Mouse (Mus musculus): ENCODE results near the gene Aaas. TPM values are rescaled to one million over a fixed set of nuclear protein-coding genes. Genes with fewer than 3 reads are reported as not detected.
"Not testable (repeated sequence)": the region's sequence is repeated elsewhere in the genome, so short reads cannot be mapped to it uniquely, and the experiment has no call there.

Gene Aaas
- polyA plus RNA-seq, 1 experiment from 2014 or later = 150 TPM

DNA sequence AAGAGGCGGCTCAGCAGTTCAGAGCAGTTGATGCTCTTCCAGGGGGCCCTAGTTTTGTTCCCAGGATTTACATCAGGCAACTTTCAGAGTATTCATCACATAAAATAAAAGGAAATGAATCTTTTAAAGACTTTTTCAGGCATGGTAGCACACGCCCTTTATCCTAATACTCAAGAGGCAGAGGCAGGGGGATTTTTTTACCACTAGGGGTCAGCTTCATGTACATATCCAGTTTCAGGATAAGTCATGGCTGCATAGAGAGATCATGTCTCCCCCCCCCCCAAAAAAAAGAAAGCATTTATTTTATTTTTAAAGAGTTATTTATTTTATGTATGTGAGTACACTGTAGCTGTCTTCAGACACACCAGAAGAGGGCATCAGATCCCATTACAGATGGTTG, 3.4 kb upstream of the Aaas start:
- no peak overlapping the region for H3K4me3 ChIP-seq
- WGBS = 91% methylated on average over 2 of the region's 2 CpGs
- peaks cover under 1% of the 10 kb centered on the region; the same call in 1 of the 2 replicates for H3K36me3 ChIP-seq
- no peak overlapping the region for H3K27ac ChIP-seq
- peaks cover 22% of the 10 kb centered on the region for H3K27me3 ChIP-seq (ENCODE audit: low read depth, poor library complexity, severe bottlenecking)
- no peaks in the 10 kb centered on the region for H3K9me3 ChIP-seq (replicated peaks)
- H3K4me1 ChIP-seq = peaks cover 56% of the 10 kb centered on the region
- no peak for DNase-seq (ENCODE audit: low spot score)

DNA sequence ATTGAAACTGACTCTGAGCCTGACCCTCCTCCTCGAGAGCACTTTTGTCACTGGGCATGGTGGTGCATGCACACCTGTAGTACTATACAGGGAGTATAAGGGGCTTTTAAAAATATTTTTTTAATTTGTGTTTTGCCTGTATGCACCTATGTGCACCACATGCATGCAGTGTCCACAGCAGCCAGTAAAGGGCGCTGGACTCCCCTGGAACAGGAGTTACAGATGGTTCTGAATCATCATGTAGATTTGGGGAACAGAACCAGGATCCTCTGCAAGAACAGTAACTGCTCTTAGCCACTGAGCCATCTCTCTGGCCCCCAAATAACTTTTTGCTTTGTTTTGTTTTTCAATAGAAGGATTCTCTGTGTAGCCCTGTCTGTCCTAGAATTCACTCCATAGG, 1.6 kb upstream of the Aaas start:
- Histone ChIP-seq H3K36me3 (peaks cover 14% of the 10 kb centered on the region), H3K9me3 (replicated peaks) (no peaks in the 10 kb centered on the region), H3K4me3 (no peak overlapping the region), H3K27ac (no peak overlapping the region), H3K27me3 (ENCODE audit: low read depth, poor library complexity, severe bottlenecking) (peaks cover 5% of the 10 kb centered on the region), H3K4me1 (peaks cover 38% of the 10 kb centered on the region)
- no peak for DNase-seq (ENCODE audit: low spot score)
- WGBS = 68% methylated on average over 2 of the region's 2 CpGs

DNA sequence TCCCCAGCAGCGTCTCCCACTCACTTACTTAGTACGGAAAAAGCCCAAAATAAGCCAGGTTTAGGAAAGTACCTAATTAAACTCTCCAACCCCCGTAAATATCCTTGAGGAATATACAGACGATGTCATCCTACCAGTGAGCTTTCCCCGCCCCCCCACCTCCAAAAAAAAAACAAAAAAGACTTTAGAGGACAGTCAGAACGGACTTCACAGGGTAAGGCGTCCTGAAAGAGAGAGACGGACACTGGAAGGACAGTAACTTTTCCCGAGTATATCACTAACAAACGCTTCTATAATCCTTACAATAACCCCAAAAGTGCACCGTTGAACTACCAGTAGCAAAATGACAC, 346 bp upstream of the Aaas start:
- Histone ChIP-seq H3K4me3 (peak overlapping the region; percentile 72), H3K27me3 (ENCODE audit: low read depth, poor library complexity, severe bottlenecking) (no peaks in the 10 kb centered on the region), H3K27ac (peak overlapping the region; percentile 89), H3K4me1 (peaks cover 25% of the 10 kb centered on the region), H3K9me3 (replicated peaks) (no peaks in the 10 kb centered on the region), H3K36me3 (peaks cover 26% of the 10 kb centered on the region)
- whole genome bisulfite sequencing = 9% methylated on average over 11 of the region's 11 CpGs
- DNase-seq (ENCODE audit: low spot score) = no peak

DNA sequence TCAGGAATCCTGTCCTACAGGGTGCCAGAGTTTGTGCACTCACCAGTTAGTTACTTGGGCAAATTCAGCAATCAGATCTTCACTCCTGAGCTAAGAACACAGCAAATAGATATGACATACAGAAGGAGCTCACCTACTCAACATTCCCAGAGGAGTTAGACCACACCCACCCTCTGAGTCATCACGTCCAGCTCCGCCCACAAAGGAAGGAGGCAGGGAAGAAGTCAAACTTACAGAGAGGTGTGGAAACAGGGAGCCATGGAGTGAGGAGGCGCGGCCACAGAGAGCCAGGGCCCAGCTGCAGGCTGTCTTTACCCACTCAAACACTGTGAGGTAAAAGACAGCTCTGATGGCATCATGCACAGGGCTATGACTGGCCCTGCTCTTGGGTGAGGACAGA, 4.1 kb downstream of the Aaas start:
- H3K4me1 ChIP-seq = peaks cover 10% of the 10 kb centered on the region
- no peaks in the 10 kb centered on the region for H3K9me3 ChIP-seq (replicated peaks)
- H3K27me3 ChIP-seq (ENCODE audit: low read depth, poor library complexity, severe bottlenecking) = no peaks in the 10 kb centered on the region
- 71% methylated on average over 4 of the region's 4 CpGs for WGBS
- no peak overlapping the region for H3K4me3 ChIP-seq
- no peak for DNase-seq (ENCODE audit: low spot score)
- H3K27ac ChIP-seq = no peak overlapping the region
- H3K36me3 ChIP-seq = peaks cover 69% of the 10 kb centered on the region

- peaks cover 82% of the 10 kb centered on the region for H3K36me3 ChIP-seq
- no peak overlapping the region for H3K27ac ChIP-seq
- no peaks in the 10 kb centered on the region for H3K9me3 ChIP-seq (replicated peaks)
- H3K4me1 ChIP-seq = peaks cover under 1% of the 10 kb centered on the region
- no peak for DNase-seq (ENCODE audit: low spot score)
- no peaks in the 10 kb centered on the region for H3K27me3 ChIP-seq (ENCODE audit: low read depth, poor library complexity, severe bottlenecking)
- H3K4me3 ChIP-seq = no peak overlapping the region
- 98% methylated on average over 3 of the region's 3 CpGs for WGBS
Observed at GRCm38 (mm10) chr15:102344490-102344889, 6.1 kb downstream of the Aaas start.

DNA sequence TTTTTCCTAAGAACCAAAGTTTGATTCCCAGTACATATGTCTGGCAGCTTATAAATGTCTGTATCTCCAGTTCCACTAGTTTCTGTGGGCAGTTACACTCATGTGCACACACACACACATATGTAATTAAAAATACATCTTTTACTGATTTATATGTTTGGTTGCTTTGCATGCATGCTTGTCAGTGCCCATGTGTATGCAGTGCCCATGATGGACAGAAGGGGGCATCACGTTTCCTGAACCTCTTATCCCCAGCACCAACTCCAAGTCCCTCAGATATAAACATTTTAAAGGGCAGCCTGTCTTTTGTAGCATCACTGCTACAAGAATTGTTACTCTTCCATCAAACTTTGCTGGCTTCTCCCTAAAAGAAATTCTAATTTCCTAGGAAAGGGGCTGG, 9.0 kb downstream of the Aaas start:
- peak; percentile 50 for DNase-seq (ENCODE audit: low spot score)
- Histone ChIP-seq H3K27me3 (ENCODE audit: low read depth, poor library complexity, severe bottlenecking) (no peaks in the 10 kb centered on the region), H3K4me1 (no peaks in the 10 kb centered on the region), H3K9me3 (replicated peaks) (no peaks in the 10 kb centered on the region), H3K27ac (no peak overlapping the region), H3K4me3 (no peak overlapping the region), H3K36me3 (peaks cover 91% of the 10 kb centered on the region)
- WGBS = 15% methylated on average over 1 of the region's 1 CpGs

- Histone ChIP-seq H3K4me1 (no peaks in the 10 kb centered on the region), H3K36me3 (peaks cover 91% of the 10 kb centered on the region), H3K9me3 (replicated peaks) (no peaks in the 10 kb centered on the region), H3K27ac (no peak overlapping the region), H3K4me3 (no peak overlapping the region), H3K27me3 (ENCODE audit: low read depth, poor library complexity, severe bottlenecking) (no peaks in the 10 kb centered on the region)
- no peak for DNase-seq (ENCODE audit: low spot score)
- 72% methylated on average over 5 of the region's 5 CpGs for WGBS
Observed at GRCm38 (mm10) chr15:102339612-102340011, 11.0 kb downstream of the Aaas start.

DNA sequence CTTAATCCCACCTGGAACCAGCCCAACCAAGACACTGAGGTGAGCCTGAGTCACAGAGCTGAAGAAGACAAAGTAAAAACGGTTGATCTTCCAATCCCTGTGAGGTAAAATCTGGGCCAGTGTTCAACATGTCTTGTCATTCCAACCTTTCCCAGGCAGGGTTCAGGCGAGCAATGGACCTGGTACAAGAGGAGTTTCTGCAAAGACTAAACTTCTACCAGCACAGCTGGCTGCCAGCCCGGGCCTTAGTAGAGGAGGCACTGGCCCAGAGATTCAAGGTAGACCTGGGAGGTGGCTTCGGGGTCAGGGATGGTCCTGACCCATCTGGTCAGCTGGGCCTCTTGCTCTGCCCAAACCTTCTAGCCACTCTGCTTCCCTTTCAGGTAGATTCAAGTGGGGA, 13.6 kb downstream of the Aaas start:
- H3K4me3 ChIP-seq = no peak overlapping the region
- no peaks in the 10 kb centered on the region for H3K9me3 ChIP-seq (replicated peaks)
- no peak overlapping the region for H3K27ac ChIP-seq
- H3K27me3 ChIP-seq (ENCODE audit: low read depth, poor library complexity, severe bottlenecking) = no peaks in the 10 kb centered on the region
- H3K36me3 ChIP-seq = peaks cover 90% of the 10 kb centered on the region
- 95% methylated on average over 4 of the region's 4 CpGs for WGBS
- no peak for DNase-seq (ENCODE audit: low spot score)
- H3K4me1 ChIP-seq = peaks cover 13% of the 10 kb centered on the region

GRCm38 (mm10) chr15:102335925-102336324, 14.6 kb downstream of the Aaas start:
- H3K4me1 ChIP-seq = peaks cover 19% of the 10 kb centered on the region
- H3K36me3 ChIP-seq = peaks cover 89% of the 10 kb centered on the region
- H3K4me3 ChIP-seq; H3K27me3 ChIP-seq (ENCODE audit: low read depth, poor library complexity, severe bottlenecking); H3K27ac ChIP-seq; DNase-seq (ENCODE audit: low spot score); H3K9me3 ChIP-seq (replicated peaks): not testable (repeated sequence)
- WGBS = 89% methylated on average over 5 of the region's 5 CpGs

DNA sequence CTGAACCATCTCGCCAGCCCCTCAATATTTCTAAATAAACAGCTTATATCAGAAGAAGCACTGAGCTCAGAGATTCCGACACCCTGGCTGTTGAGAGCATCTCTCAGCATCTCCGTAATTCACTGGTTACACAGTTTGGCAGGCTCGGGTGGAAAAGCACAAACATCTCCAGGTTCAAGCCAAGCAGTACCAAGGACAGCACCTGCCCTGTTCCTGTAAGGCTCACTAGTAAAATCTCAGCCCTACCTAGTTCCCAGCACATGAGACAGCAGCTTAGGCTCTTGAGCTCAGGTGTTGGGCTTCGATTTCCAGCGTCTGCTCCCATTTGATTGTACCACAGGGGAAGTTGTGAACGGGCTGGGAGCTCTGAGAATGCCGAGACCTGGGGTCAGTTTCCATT, 15.3 kb downstream of the Aaas start:
- Histone ChIP-seq H3K4me3 (no peak overlapping the region), H3K4me1 (peaks cover 19% of the 10 kb centered on the region), H3K27me3 (ENCODE audit: low read depth, poor library complexity, severe bottlenecking) (no peaks in the 10 kb centered on the region), H3K36me3 (peaks cover 92% of the 10 kb centered on the region), H3K27ac (no peak overlapping the region), H3K9me3 (replicated peaks) (no peaks in the 10 kb centered on the region)
- DNase-seq (ENCODE audit: low spot score) = no peak
- 86% methylated on average over 8 of the region's 8 CpGs for WGBS

GRCm38 (mm10) chr15:102331610-102332015, 19.0 kb downstream of the Aaas start, which contains the start of gene Myg1:
Gene Myg1 (plus strand): TSS chr15:102331709.
- under 1% methylated on average over 30 of the region's 30 CpGs for WGBS
- peak; percentile 89 for DNase-seq (ENCODE audit: low spot score)
- Histone ChIP-seq H3K27me3 (ENCODE audit: low read depth, poor library complexity, severe bottlenecking) (no peaks in the 10 kb centered on the region), H3K9me3 (replicated peaks) (no peaks in the 10 kb centered on the region), H3K27ac (peak within 1 kb of the TSS; percentile 83), H3K4me3 (peak within 1 kb of the TSS; percentile 77), H3K4me1 (peaks cover 27% of the 10 kb centered on the region), H3K36me3 (peaks cover 82% of the 10 kb centered on the region)

GRCm38 (mm10) chr15:102326892-102327291, 23.7 kb downstream of the Aaas start:
- Histone ChIP-seq H3K36me3 (peaks cover 68% of the 10 kb centered on the region), H3K4me3 (peak overlapping the region; percentile 70), H3K27me3 (ENCODE audit: low read depth, poor library complexity, severe bottlenecking) (no peaks in the 10 kb centered on the region), H3K4me1 (peaks cover 18% of the 10 kb centered on the region), H3K27ac (peak overlapping the region; percentile 87), H3K9me3 (replicated peaks) (no peaks in the 10 kb centered on the region)
- WGBS = 69% methylated on average over 8 of the region's 8 CpGs
- DNase-seq (ENCODE audit: low spot score) = no peak

DNA sequence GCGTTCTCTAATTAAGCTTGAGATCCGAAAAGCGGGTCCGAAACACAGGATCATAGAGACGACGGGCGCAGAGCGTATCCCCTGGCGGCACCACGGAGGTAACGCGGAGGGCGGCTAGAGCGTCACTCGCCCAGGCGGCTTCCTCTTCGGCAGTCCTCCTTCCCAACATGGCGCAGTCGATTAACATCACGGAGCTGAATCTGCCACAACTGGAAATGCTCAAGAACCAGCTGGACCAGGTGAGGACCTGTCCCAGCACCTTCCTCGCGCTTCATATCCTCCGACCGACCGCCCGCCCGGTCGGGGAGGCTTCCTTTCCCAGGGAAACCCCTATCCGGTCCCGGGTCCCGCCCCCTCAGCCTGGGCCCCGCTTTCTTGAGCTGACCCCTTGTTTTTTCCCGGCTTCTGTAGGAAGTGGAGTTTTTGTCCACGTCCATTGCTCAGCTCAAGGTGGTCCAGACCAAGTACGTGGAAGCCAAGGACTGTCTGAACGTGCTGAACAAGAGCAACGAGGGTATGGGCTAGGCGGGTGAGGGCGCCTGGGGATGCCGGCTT, 24.5 kb downstream of the Aaas start, which contains the start of gene Pfdn5:
Pfdn5 (plus strand) TSS at position 95 of the 555 bp plus-strand sequence.
- Histone ChIP-seq H3K27ac (peak within 1 kb of the TSS; percentile 87), H3K27me3 (ENCODE audit: low read depth, poor library complexity, severe bottlenecking) (no peaks in the 10 kb centered on the region), H3K9me3 (replicated peaks) (no peaks in the 10 kb centered on the region), H3K4me1 (peaks cover 13% of the 10 kb centered on the region), H3K4me3 (peak within 1 kb of the TSS; percentile 70), H3K36me3 (peaks cover 72% of the 10 kb centered on the region)
- under 1% methylated on average over 40 of the region's 40 CpGs for WGBS
- DNase-seq (ENCODE audit: low spot score) = peak; percentile 86

Data from limb, embryonic 10.5 days (tissue).